Mouse (Mus musculus) liver, embryonic 14.5 days (tissue): ENCODE results near the gene Lima1.

Experiments
- CTCF ChIP-seq: IDR thresholded peaks from 2 replicates; pipeline ENCODE4 v1.5.1; 2016; ENCODE audit warnings: antibody characterized with exemption, low read depth, control low read depth
- EP300 ChIP-seq: IDR thresholded peaks from 2 replicates; pipeline ENCODE4 v1.6.1; 2016; ENCODE audit warnings: antibody characterized with exemption, low read depth

DNA sequence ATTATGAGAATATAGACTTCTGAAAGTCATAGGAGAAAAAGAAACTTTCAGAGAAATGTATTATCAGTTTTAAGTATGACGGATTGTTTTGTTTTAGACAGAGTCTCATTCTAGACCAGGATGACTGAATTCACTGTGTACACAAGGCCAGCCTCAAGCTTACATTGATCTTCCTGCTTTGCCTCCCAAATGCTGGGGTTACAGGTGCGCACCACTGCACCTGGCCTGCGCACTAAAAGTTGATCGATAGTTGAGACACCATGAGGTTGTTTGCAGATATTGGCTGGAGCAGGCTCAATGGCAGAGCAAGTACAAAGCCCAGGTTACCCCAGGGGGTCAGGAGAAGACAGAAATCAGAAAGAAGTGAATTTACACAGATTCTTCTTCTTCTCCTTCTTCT lies 36.5 kb upstream of the Lima1 start:
- TF ChIP-seq CTCF (no peak), EP300 (no peak)
